Mouse (Mus musculus) CH12F3 (cell line): ENCODE measurements around the gene Proca1.
"Not testable (repeated sequence)": the region's sequence is repeated elsewhere in the genome, so short reads cannot be mapped to it uniquely, and the experiment has no call there.

ENCODE experiments used
- in situ Hi-C: fragments of 300-500 bp; cut with MboI; formaldehyde crosslinking; loops from 2 replicates; pipeline ENCODE4 v1.14.3; 2020; ENCODE audit warnings: low sequenced_read_pairs

The Proca1 gene

GRCm38 (mm10) chr11:78181830-78182357 lies 11.3 kb upstream of the Proca1 start:
- in situ Hi-C loops = no loop called here

- in situ Hi-C loops = no loop called here
Measured at GRCm38 (mm10) chr11:78182450-78182849, 10.7 kb upstream of the Proca1 start.

GRCm38 (mm10) chr11:78182961-78183844 lies 10.0 kb upstream of the Proca1 start, which contains the start of gene Rpl23a:
TSS of gene Rpl23a (minus strand) at chr11:78183584.
- in situ Hi-C loops = no loop called here

- in situ Hi-C loops = no loop called here
Measured at GRCm38 (mm10) chr11:78183884-78184514, 9.2 kb upstream of the Proca1 start.

GRCm38 (mm10) chr11:78184702-78185101 lies 8.5 kb upstream of the Proca1 start:
- in situ Hi-C loops = not testable (repeated sequence)

GRCm38 (mm10) chr11:78188331-78189233 lies 4.6 kb upstream of the Proca1 start, which contains the start of gene Rab34:
TSS of gene Rab34 (plus strand) at chr11:78188430.
- in situ Hi-C loops = no loop called here

GRCm38 (mm10) chr11:78189234-78190040 lies 3.8 kb upstream of the Proca1 start:
- in situ Hi-C loops = no loop called here

- in situ Hi-C loops = no loop called here
Measured at GRCm38 (mm10) chr11:78190041-78190440, 3.2 kb upstream of the Proca1 start.

- in situ Hi-C loops = no loop called here
Measured at GRCm38 (mm10) chr11:78194411-78195100, 1.4 kb downstream of the Proca1 start.

- in situ Hi-C loops = no loop called here
Measured at GRCm38 (mm10) chr11:78195101-78195863, 2.1 kb downstream of the Proca1 start.

- in situ Hi-C loops = no loop called here
Measured at GRCm38 (mm10) chr11:78202372-78202771, 9.2 kb downstream of the Proca1 start.

GRCm38 (mm10) chr11:78204287-78204686 lies 11.1 kb downstream of the Proca1 start:
- in situ Hi-C loops = no loop called here

GRCm38 (mm10) chr11:78205361-78206206 lies 12.4 kb downstream of the Proca1 start:
- in situ Hi-C loops = no loop called here

GRCm38 (mm10) chr11:78207190-78207589 lies 14.0 kb downstream of the Proca1 start:
- in situ Hi-C loops = no loop called here

- in situ Hi-C loops = no loop called here
Measured at GRCm38 (mm10) chr11:78209886-78210285, 16.7 kb downstream of the Proca1 start.

- in situ Hi-C loops = no loop called here
Measured at GRCm38 (mm10) chr11:78210615-78211014, 17.4 kb downstream of the Proca1 start.

- in situ Hi-C loops = no loop called here
Measured at GRCm38 (mm10) chr11:78211513-78211912, 18.3 kb downstream of the Proca1 start.
